Mouse (Mus musculus) gastrocnemius, postnatal 14 days (tissue): Measurements from ENCODE around the gene Olfr11. TPM values are rescaled to one million over a fixed set of nuclear protein-coding genes. Genes with fewer than 3 reads are reported as not detected.

ENCODE experiments used
- DNase-seq: peaks from one replicate; pipeline ENCODE4 v3.0.0; 2021; ENCODE audit warnings: mixed read lengths
- intact Hi-C: fragments of 180-260 bp; cut with DNase I; formaldehyde crosslinking; loops from one replicate; pipeline ENCODE4 v1.15.1; 2025; ENCODE audit warnings: low total_unique reads
- long read RNA-seq, 2 experiments: library from polyadenylated mRNA; stranded (forward); transcript quantifications; one replicate each; pipeline ENCODE4 v2.0.0; 2021
- total RNA-seq, 2 experiments: library from RNA; stranded (reverse); gene quantifications; 2 replicates each; pipeline ENCODE4 v1.2.3; 2021

Gene Olfr11
- total RNA-seq = not detected
- long read RNA-seq, experiment 1 = 0 reads
- long read RNA-seq, experiment 2 = 0 reads

DNA sequence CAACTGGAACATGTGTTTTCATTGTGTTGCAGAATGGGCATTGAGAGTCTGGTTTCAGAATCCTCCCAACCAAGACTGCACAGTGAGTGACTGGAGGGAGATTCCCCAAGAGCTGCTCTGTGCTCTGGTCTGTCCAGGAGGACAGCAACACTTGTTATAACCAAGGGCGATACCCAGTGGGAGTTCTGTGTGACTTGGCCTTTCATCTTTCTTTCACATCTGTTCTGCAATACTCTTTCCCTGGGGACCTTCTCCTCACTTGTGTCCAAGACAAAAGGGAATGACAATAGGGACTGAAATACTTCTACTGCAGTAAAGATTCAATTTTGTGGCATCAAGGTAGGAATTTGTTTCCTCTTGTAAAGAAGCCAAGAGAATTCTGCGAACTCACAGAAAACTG is at the start of gene Olfr11:
TSS of gene Olfr11 (minus strand) at position 101 of the 400 bp plus-strand sequence.
- intact Hi-C loops = no loop called here
- DNase-seq = no peak

- intact Hi-C loops = no loop called here
Measured at GRCm38 (mm10) chr13:21677305-21677704, 35.0 kb upstream of the Olfr11 start, which contains the start of gene Olfr1360. Gene Olfr1360 (minus strand): TSS chr13:21677405.

GRCm38 (mm10) chr13:21663286-21663685 is 21.0 kb upstream of the Olfr11 start, which contains the start of gene Olfr1361:
Gene Olfr1361 (minus strand): TSS chr13:21663386.
- intact Hi-C loops = no loop called here

More at GRCm38 (mm10) chr13:21677305-21677704, 35.0 kb upstream of the Olfr11 start, which contains the start of gene Olfr1360:
- no peak for DNase-seq

GRCm38 (mm10) chr13:21613922-21614321 is 28.4 kb downstream of the Olfr11 start, which contains the start of gene Olfr1362:
Gene Olfr1362 (minus strand): TSS chr13:21614022.
- intact Hi-C loops = no loop called here
- DNase-seq = no peak

More at GRCm38 (mm10) chr13:21663286-21663685, 21.0 kb upstream of the Olfr11 start, which contains the start of gene Olfr1361:
- DNase-seq = no peak

GRCm38 (mm10) chr13:21591618-21592017 is 50.7 kb downstream of the Olfr11 start:
- DNase-seq = no peak
- intact Hi-C loops = no loop called here

Other genes with a start within 250 kb of the Olfr11 start
- gene Zkscan3, start 239.8 kb downstream of the Olfr11 start, total RNA-seq = 10 to 100 TPM; 14.8 TPM
- under 1 TPM; 0.20 to 0.27 TPM for gene Pgbd1, start 201.5 kb downstream of the Olfr11 start, total RNA-seq
- 10 to 100 TPM in 1 of 2 experiments, 1 to 10 TPM in 1; 8.9 to 10.8 TPM for gene Zscan26, start 188.8 kb downstream of the Olfr11 start, total RNA-seq
- under 1 TPM in 1 of 2 experiments, not detected in 1; 0.23 TPM for gene Nkapl, start 174.0 kb downstream of the Olfr11 start, total RNA-seq
- gene Zkscan4, start 163.6 kb downstream of the Olfr11 start, total RNA-seq = under 1 TPM; 0.76 to 0.86 TPM
- gene Gm10065, start 163.1 kb downstream of the Olfr11 start, total RNA-seq = not detected
- 10 to 100 TPM; 12.8 to 13.8 TPM for gene AK157302, start 147.3 kb downstream of the Olfr11 start, total RNA-seq
- gene Gm11273, start 141.1 kb downstream of the Olfr11 start, total RNA-seq = 100 to 1,000 TPM; 119 to 152 TPM
- 1 to 10 TPM; 6.1 to 7.4 TPM for gene Zkscan8, start 111.4 kb downstream of the Olfr11 start, total RNA-seq
- gene Olfr1366, start 99.7 kb downstream of the Olfr11 start, total RNA-seq = not detected
- gene Olfr1535, start 82.6 kb downstream of the Olfr11 start, total RNA-seq = not detected
- not detected for gene Olfr1364, start 60.8 kb downstream of the Olfr11 start, total RNA-seq
- gene Olfr1362, start 28.5 kb downstream of the Olfr11 start, total RNA-seq = not detected
- gene Olfr1361, start 20.9 kb upstream of the Olfr11 start, total RNA-seq = not detected
- gene Olfr1360, start 34.9 kb upstream of the Olfr11 start, total RNA-seq = not detected
- not detected for gene Olfr1359, start 55.6 kb upstream of the Olfr11 start, total RNA-seq
- gene Hist1h2bl, start 73.6 kb upstream of the Olfr11 start, total RNA-seq = 10 to 100 TPM; 79.9 to 84.7 TPM
- 10 to 100 TPM; 70.5 to 87.6 TPM for gene Hist1h2ai, start 73.9 kb upstream of the Olfr11 start, total RNA-seq
- gene Hist1h3h, start 75.1 kb upstream of the Olfr11 start, total RNA-seq = 100 to 1,000 TPM; 108 to 117 TPM
- gene Hist1h2bm, start 79.5 kb upstream of the Olfr11 start, total RNA-seq = 10 to 100 TPM; 20.2 to 23.0 TPM
- gene Hist1h4j, start 92.5 kb upstream of the Olfr11 start, total RNA-seq = 10 to 100 TPM; 15.5 to 16.2 TPM
- 100 to 1,000 TPM; 174 TPM for gene Hist1h4k, start 108.0 kb upstream of the Olfr11 start, total RNA-seq
- gene Hist1h2ak, start 111.3 kb upstream of the Olfr11 start, total RNA-seq = 10 to 100 TPM; 29.4 to 33.4 TPM
- 10 to 100 TPM; 39.6 to 49.3 TPM for gene Hist1h2bn, start 111.6 kb upstream of the Olfr11 start, total RNA-seq
- gene Hist1h1b, start 138.1 kb upstream of the Olfr11 start, total RNA-seq = 10 to 100 TPM; 49.0 to 49.9 TPM
- gene Hist1h3i, start 140.9 kb upstream of the Olfr11 start, total RNA-seq = 10 to 100 TPM; 87.1 to 98.9 TPM
- 10 to 100 TPM in 1 of 2 experiments, 1 to 10 TPM in 1; 7.8 to 10.7 TPM for gene Hist1h2an, start 144.7 kb upstream of the Olfr11 start, total RNA-seq
- 10 to 100 TPM; 32.1 to 32.8 TPM for gene Hist1h2bp, start 144.9 kb upstream of the Olfr11 start, total RNA-seq
- 10 to 100 TPM; 58.2 to 75.5 TPM for gene Hist1h2bq, start 167.7 kb upstream of the Olfr11 start, total RNA-seq
- gene Hist1h2ao, start 167.9 kb upstream of the Olfr11 start, total RNA-seq = 10 to 100 TPM; 67.5 to 87.1 TPM
- gene Hist1h4m, start 169.2 kb upstream of the Olfr11 start, total RNA-seq = 100 to 1,000 TPM; 150 to 154 TPM
- gene Hist1h4n, start 189.7 kb upstream of the Olfr11 start, total RNA-seq = 10 to 100 TPM; 26.8 to 27.2 TPM
- 10 to 100 TPM; 29.4 to 69.3 TPM for gene Hist1h2ap, start 191.0 kb upstream of the Olfr11 start, total RNA-seq
- gene Hist1h2br, start 191.2 kb upstream of the Olfr11 start, total RNA-seq = 10 to 100 TPM; 57.8 to 74.3 TPM